Mouse (Mus musculus) embryonic facial prominence, embryonic 10.5 days (tissue): ENCODE results near the gene Dnah8. TPM values are rescaled to one million over a fixed set of nuclear protein-coding genes. Genes with fewer than 3 reads are reported as not detected.

ENCODE experiments used
- DNase-seq: peaks from one replicate; pipeline ENCODE4 v3.0.0-alpha.2; 2017; ENCODE audit warnings: low spot score
- H3K27ac ChIP-seq: fragments of 300-500 bp; sonication (generic); replicated peaks from 2 replicates; pipeline ENCODE4 v1.5.1; 2016; ENCODE audit warnings: mild to moderate bottlenecking
- H3K27me3 ChIP-seq: fragments of 300-500 bp; sonication (generic); replicated peaks from 2 replicates; pipeline ENCODE4 v1.6.1; 2016; ENCODE audit warnings: low read depth, mild to moderate bottlenecking; ENCODE audit not compliant: poor library complexity, severe bottlenecking
- H3K36me3 ChIP-seq: fragments of 300-500 bp; sonication (generic); replicated peaks from 2 replicates; pipeline ENCODE4 v1.6.1; 2016; ENCODE audit warnings: mild to moderate bottlenecking, moderate library complexity
- H3K4me1 ChIP-seq: fragments of 300-500 bp; sonication (generic); 2 replicates; pipeline ENCODE4 v1.6.1; 2016
- H3K4me3 ChIP-seq: fragments of 300-500 bp; sonication (generic); 2 replicates; pipeline ENCODE4 v1.5.1; 2016; ENCODE audit warnings: mild to moderate bottlenecking, moderate library complexity
- H3K9me3 ChIP-seq: fragments of 300-500 bp; sonication (generic); 2 replicates; pipeline ENCODE4 v1.6.1; 2016; ENCODE audit warnings: mild to moderate bottlenecking
- WGBS: fragments of 180-500 bp; shearing (Covaris S2); methylation state at CpG from one replicate; pipeline ENCODE4 v1.1.7; 2016; 5-methylcytosine and 5-hydroxymethylcytosine counted together
- polyA plus RNA-seq: library from polyadenylated mRNA; unstranded; fragments of >200 nt; fragmentation: Nextera tagmentation; extraction: Ambion mirVana; gene quantifications from 2 replicates; pipeline ENCODE4 v1.2.1, GENCODE M21; 2016

Gene Dnah8
- polyA plus RNA-seq, 1 experiment from 2014 or later: 0.88 TPM

DNA sequence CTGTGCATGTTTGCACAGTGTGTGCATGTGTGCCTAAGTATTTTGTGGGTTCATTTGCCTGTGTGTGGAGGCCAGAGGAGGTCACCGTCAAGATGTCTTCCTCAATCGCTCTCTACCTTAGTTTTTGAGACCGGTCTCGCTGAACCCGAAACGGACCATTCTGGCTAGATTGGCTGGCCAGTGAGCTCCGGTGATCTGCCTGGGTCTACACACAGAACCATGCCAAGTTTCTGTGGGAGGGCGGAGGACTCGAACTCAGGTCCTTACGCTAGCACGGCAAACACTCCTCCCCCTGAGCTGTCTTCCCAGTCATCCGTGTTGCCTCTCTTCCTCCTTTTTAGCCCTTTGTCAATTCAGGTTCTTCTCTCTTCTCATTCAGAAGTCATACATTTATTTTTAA is 225.7 kb downstream of the Dnah8 start:
- WGBS: 93% methylated on average over 12 of the region's 12 CpGs
- no peak for DNase-seq

DNA sequence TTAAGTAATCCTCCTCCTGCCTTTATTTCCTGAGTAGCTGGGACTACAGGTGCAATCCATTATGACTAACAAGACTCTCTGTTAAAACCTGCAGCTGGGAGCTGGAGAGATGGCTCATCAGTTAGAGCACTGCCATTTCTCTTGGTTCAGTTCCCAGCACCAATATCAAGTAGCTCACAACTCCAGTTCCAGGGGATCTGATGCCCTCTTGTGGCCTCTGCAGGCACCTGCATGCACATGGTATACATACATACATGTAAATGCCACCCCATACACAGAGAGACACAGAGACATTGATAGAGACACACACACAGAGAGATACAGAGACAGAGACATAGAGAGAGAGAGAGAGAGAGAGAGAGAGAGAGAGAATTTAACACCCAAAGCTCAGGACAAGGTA is 228.2 kb downstream of the Dnah8 start:
- Histone ChIP-seq H3K4me3 (no peak overlapping the region), H3K27me3 (no peaks in the 10 kb centered on the region), H3K9me3 (no peaks in the 10 kb centered on the region), H3K36me3 (no peaks in the 10 kb centered on the region), H3K4me1 (0 out of 2 replicates have a peak, but pooled peaks cover 2% of the 10 kb centered on the region), H3K27ac (no peak overlapping the region)
- DNase-seq: no peak

More for the DNA sequence above, 225.7 kb downstream of the Dnah8 start:
- Histone ChIP-seq H3K27ac (no peak overlapping the region), H3K9me3 (no peaks in the 10 kb centered on the region), H3K4me3 (no peak overlapping the region), H3K4me1 (0 out of 2 replicates have a peak, but pooled peaks cover 2% of the 10 kb centered on the region), H3K27me3 (no peaks in the 10 kb centered on the region), H3K36me3 (no peaks in the 10 kb centered on the region)

DNA sequence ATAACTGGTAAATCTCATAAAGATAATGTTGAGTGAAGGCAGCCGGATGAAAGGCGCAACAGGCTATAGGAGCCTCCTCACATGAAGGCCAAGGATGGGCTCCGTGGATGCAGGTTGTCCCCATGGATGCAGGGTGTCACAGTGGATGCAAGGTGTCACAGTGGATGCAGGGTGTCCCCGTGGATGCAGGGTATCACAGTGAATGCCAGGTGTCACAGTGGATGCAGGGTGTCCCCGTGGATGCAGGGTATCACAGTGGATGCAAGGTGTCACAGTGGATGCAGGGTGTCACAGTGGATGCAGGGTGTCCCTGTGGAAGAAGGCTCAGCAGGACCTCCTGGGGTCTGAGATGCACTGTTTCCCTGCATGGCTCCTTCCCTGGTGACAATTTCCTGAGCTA is 233.2 kb downstream of the Dnah8 start:
- no peak overlapping the region for H3K27ac ChIP-seq
- no peaks in the 10 kb centered on the region for H3K36me3 ChIP-seq
- no peaks in the 10 kb centered on the region for H3K27me3 ChIP-seq
- H3K9me3 ChIP-seq: no peaks in the 10 kb centered on the region
- no peak overlapping the region for H3K4me3 ChIP-seq
- DNase-seq: no peak
- 90% methylated on average over 5 of the region's 5 CpGs for WGBS
- peaks cover 27% of the 10 kb centered on the region for H3K4me1 ChIP-seq

DNA sequence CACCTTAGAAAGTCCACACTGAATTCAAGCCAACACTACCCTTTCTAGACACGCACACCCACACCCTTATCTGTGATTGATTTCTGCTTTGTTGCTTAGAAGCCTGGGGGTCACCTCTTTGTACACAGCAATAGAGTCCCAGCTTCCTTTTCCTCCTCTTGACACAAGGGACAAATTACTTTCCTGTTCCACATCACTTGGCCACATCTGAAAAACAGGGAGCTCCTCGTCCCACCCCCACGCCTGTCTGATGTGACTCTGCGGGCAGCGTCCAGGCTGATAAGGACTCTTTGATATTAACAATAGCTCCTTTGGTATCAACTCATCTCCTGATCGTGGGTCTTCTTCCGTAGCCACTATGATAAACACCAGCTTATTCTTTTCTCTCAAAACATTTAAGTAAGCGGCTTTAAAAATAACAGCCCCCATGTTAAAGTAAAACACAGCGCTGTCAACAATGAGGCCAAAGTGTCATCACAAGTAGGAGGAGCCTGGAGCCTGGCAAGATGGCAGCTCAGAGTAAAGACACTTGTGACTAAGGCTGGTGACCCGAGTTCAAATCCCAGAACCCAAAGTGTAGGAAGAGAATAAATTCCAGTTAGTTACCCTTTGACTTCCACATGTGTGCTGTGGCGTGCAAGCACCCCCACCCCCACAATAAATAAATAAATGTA is 234.6 kb downstream of the Dnah8 start:
- H3K27me3 ChIP-seq: no peaks in the 10 kb centered on the region
- H3K4me1 ChIP-seq: peaks cover 32% of the 10 kb centered on the region
- no peak for DNase-seq
- WGBS: 64% methylated on average over 11 of the region's 11 CpGs
- H3K27ac ChIP-seq: no peak overlapping the region
- no peaks in the 10 kb centered on the region for H3K9me3 ChIP-seq
- H3K4me3 ChIP-seq: no peak overlapping the region
- no peaks in the 10 kb centered on the region for H3K36me3 ChIP-seq

DNA sequence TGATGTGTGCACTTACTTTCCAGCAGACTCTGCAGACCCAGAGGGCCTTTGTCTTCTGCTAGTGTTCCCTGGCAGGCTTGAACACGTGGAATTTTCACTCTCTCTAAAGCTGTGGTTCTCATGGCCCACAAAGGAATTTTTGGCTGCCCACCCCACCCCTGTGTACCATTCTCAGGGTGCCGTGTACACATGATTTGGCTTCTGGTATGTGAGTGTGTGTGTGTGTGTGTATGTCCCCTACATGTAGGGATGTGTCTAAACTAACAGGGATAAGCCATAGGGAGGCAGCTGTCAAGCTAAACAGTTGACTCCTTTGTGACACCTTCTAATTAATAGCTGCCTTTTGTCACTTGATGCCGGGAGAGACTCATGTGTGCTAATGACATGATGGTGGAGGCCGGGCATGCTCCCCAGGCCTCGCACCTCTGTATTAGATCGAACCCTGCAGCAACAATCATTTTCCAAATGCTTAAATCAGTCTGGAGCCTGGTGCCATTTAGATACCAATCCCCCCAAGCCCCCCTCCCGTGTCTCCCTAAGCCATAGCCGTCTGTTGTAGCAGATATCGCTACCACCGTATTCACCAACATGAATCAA is 235.9 kb downstream of the Dnah8 start:
- WGBS: 62% methylated on average over 10 of the region's 10 CpGs
- Histone ChIP-seq H3K9me3 (no peaks in the 10 kb centered on the region), H3K27ac (0 out of 2 replicates have a peak overlapping the region, but pooled peaks have one; percentile 8), H3K27me3 (no peaks in the 10 kb centered on the region), H3K4me1 (peaks cover 34% of the 10 kb centered on the region), H3K4me3 (no peak overlapping the region), H3K36me3 (no peaks in the 10 kb centered on the region)
- peak; percentile 20 for DNase-seq

DNA sequence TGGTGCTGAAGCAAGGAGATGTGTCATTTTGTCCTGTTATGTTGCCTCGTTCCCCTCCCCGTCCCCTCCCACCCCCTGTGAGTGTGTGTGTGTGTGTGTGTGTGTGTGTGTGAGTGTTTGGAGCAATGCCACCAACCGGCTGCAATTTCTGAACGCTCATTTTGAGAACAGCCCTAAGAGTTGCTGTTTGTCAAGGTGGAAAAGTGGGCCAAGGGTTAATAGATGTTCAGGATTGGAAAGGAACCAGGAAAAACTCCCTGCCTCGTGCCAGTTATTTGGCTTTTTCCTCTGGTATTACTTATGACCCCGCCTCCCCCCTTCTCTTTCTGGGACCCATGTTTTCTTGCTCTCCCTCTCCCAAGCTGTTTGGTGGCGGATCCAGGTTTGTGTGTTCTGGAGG is 236.5 kb downstream of the Dnah8 start:
- no peaks in the 10 kb centered on the region for H3K36me3 ChIP-seq
- no peaks in the 10 kb centered on the region for H3K9me3 ChIP-seq
- peaks cover 34% of the 10 kb centered on the region for H3K4me1 ChIP-seq
- no peak overlapping the region for H3K27ac ChIP-seq
- no peaks in the 10 kb centered on the region for H3K27me3 ChIP-seq
- no peak for DNase-seq
- H3K4me3 ChIP-seq: no peak overlapping the region
- WGBS: 73% methylated on average over 7 of the region's 7 CpGs

DNA sequence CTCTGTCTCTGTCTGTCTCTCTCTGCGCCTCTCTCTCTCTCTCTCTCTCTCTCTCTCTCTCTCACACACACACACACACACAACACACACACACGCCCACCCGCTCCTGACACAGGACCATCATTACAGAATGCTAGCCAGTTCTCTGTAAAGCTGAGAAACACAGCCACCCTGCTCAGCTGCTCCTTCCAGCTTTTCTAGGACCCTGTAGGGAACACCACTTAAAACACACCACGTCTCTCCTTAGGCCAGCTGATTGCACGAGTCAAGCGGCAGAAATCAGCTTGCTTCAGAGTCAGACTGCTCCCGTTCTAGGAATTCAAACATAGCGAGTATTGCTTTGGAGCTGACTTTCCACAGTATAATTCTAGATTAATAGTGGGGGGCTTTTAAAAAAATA is 242.1 kb downstream of the Dnah8 start:
- no peaks in the 10 kb centered on the region for H3K36me3 ChIP-seq
- H3K27me3 ChIP-seq: no peaks in the 10 kb centered on the region
- H3K4me3 ChIP-seq: no peak overlapping the region
- DNase-seq: no peak
- H3K9me3 ChIP-seq: no peaks in the 10 kb centered on the region
- no peak overlapping the region for H3K27ac ChIP-seq
- WGBS: 73% methylated on average over 8 of the region's 8 CpGs
- H3K4me1 ChIP-seq: peaks cover 19% of the 10 kb centered on the region

DNA sequence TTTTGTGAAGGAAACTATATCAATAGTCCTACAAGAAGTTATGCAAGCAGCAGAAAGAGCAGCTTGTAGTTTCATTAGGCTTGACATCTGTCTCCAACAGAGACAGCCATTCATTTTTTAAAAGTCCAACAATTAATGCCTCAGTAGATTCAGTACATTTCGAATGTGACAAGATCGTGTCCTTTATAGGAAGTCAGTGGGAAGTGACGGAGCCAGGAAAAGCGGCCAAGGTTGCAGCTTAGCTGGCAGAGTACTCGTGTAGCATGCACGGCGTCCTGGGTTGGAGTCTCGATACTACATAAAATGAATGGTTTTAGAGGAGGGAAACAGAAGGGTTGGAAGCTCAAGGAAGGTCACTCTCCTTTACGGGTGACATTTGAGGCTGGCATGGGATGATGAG is 242.8 kb downstream of the Dnah8 start:
- 91% methylated on average over 9 of the region's 9 CpGs for WGBS
- H3K27ac ChIP-seq: no peak overlapping the region
- no peaks in the 10 kb centered on the region for H3K36me3 ChIP-seq
- no peaks in the 10 kb centered on the region for H3K9me3 ChIP-seq
- peaks cover 13% of the 10 kb centered on the region for H3K4me1 ChIP-seq
- H3K27me3 ChIP-seq: no peaks in the 10 kb centered on the region
- no peak overlapping the region for H3K4me3 ChIP-seq
- no peak for DNase-seq

DNA sequence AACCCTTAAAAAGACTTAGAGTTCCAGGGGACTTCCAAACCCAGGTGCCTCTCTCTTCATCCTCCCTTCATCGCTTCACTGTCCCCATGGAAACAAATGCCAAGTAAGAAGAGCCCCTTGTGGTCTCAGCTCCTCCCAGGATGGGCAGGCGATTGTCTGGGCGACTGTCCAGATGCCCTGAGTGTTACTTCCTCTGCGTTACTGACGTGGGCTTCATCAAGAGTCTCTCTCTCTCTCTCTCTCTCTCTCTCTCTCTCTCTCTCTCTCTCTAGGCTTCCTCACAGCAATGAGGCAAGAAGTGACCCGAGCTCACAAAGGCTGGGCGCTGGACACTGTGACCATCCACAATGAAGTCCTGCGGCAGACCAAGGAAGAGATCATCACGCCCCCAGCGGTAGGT is 246.9 kb downstream of the Dnah8 start:
- no peak overlapping the region for H3K4me3 ChIP-seq

DNA sequence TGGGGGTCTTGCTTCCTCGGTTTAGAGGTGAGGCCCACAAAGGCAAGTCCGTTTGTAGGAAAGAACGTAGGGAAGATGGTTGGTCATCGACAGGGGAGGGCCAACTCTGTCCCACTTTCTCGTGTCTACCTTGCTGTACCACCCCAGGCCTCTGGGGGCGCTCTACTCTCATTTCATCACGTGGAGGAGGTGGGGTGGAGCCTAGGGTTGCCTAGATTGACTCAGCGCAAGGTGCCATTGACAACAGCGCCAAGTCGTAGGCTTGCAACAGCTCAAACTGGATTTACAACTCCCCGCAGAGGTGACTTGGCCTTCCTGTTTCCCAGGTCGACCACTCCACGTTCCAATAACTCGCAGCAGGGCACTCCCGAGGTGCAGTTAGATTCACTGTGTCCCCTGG is 250.1 kb downstream of the Dnah8 start:
- DNase-seq: no peak
- no peak overlapping the region for H3K4me3 ChIP-seq
- 59% methylated on average over 15 of the region's 15 CpGs for WGBS
- H3K9me3 ChIP-seq: no peaks in the 10 kb centered on the region
- H3K27ac ChIP-seq: no peak overlapping the region
- no peaks in the 10 kb centered on the region for H3K36me3 ChIP-seq
- H3K4me1 ChIP-seq: no peaks in the 10 kb centered on the region
- no peaks in the 10 kb centered on the region for H3K27me3 ChIP-seq

More for the DNA sequence above, 246.9 kb downstream of the Dnah8 start:
- WGBS: 39% methylated on average over 10 of the region's 10 CpGs
- no peak for DNase-seq
- Histone ChIP-seq H3K4me1 (no peaks in the 10 kb centered on the region), H3K9me3 (no peaks in the 10 kb centered on the region), H3K27ac (no peak overlapping the region), H3K36me3 (no peaks in the 10 kb centered on the region), H3K27me3 (no peaks in the 10 kb centered on the region)

DNA sequence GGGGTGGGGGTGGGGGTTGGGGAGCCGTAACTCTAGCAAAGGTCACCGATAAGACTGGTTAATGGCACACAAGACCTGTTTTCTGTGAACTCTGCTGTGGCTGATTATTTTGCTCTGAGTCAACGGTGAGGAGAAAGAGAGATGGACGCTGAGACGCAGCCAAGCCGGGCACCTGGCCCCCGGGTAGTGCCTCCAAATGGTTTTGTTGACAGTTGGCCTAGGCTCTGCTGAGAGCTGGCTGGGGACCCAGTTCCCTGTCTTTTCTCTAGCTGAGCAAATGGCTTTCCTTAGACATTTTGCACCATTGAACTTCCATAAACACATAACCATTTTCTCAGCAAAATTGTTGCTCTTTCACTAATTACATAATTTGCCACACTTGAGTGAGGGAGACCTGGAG is 253.3 kb downstream of the Dnah8 start:
- H3K4me3 ChIP-seq: no peak overlapping the region
- H3K9me3 ChIP-seq: no peaks in the 10 kb centered on the region
- 86% methylated on average over 7 of the region's 7 CpGs for WGBS
- no peaks in the 10 kb centered on the region for H3K36me3 ChIP-seq
- H3K27me3 ChIP-seq: no peaks in the 10 kb centered on the region
- no peak for DNase-seq
- H3K4me1 ChIP-seq: peaks cover 8% of the 10 kb centered on the region
- H3K27ac ChIP-seq: no peak overlapping the region

DNA sequence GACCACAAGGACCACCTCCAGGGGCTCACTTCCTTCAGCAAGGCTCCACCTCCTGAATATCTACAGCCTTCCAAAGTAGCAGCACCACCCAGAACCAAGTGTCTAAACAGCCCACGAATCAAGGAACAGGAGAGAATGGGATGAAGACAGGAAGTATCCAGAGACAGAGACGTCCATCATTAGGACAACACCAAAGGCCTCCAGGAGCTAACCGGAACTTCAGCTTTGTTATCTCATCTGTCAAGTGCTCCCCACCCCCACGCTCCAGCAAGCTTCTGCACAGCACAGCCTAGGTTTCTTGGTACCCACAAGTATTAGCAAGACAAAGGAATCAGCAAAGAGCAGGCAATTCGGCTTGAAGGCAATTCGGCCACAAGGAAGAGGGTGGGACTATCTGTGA is 254.5 kb downstream of the Dnah8 start:
- peaks cover 14% of the 10 kb centered on the region for H3K4me1 ChIP-seq
- no peak overlapping the region for H3K4me3 ChIP-seq
- H3K27me3 ChIP-seq: peaks cover 7% of the 10 kb centered on the region
- 54% methylated on average over 6 of the region's 6 CpGs for WGBS
- DNase-seq: no peak
- no peaks in the 10 kb centered on the region for H3K9me3 ChIP-seq
- H3K27ac ChIP-seq: no peak overlapping the region
- no peaks in the 10 kb centered on the region for H3K36me3 ChIP-seq

DNA sequence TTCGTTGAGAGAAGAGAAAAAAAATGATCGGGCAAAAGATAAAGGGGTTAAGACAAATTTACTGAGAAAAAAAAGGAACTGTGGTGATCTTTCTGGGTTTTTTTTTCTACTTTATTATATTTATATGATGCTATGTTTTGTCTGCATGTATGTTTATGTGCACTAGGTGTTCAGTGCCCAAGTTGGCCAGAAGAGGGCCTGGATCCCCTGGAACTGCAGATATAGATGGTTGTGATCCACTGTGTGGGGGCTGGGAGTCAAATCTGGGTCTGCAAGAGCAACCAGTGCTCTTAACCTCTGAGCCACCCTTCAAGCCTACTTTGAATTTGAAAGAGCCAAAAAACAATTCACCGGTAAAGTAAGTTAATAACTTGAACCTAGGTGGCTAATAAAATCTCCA is 256.2 kb downstream of the Dnah8 start:
- no peak overlapping the region for H3K27ac ChIP-seq
- no peaks in the 10 kb centered on the region for H3K36me3 ChIP-seq
- no peak for DNase-seq
- WGBS: 85% methylated on average over 3 of the region's 3 CpGs
- peaks cover 14% of the 10 kb centered on the region for H3K4me1 ChIP-seq
- 0 out of 2 replicates have a peak, but pooled peaks cover 3% of the 10 kb centered on the region for H3K9me3 ChIP-seq
- H3K4me3 ChIP-seq: no peak overlapping the region
- H3K27me3 ChIP-seq: peaks cover 7% of the 10 kb centered on the region
